Mouse (Mus musculus) midbrain, embryonic 14.5 days (tissue): Measurements from ENCODE around the gene Ano7. TPM values are rescaled to one million over a fixed set of nuclear protein-coding genes. Genes with fewer than 3 reads are reported as not detected.

Experiments
- microRNA-seq: library from miRNA; unstranded; fragments of <30 nt; microRNA quantifications from one replicate; pipeline ENCODE4, GENCODE M21; 2016
- polyA plus RNA-seq: library from polyadenylated mRNA; unstranded; fragments of >200 nt; fragmentation: Nextera tagmentation; extraction: Ambion mirVana; gene quantifications from 2 replicates; pipeline ENCODE4 v1.2.1, GENCODE M21; 2014

The Ano7 gene
- polyA plus RNA-seq, 1 experiment from 2014 or later, result 0.68 TPM

Small RNAs within 50 kb of the gene (microRNA-seq; reads per million reads assigned to microRNA genes)
- gene Mir6345 (not detected), gene Mir6902 (not detected)

Other genes starting within 250 kb of the Ano7 start
- gene Agxt, start 238.7 kb upstream of the Ano7 start, polyA plus RNA-seq, result not detected in 2 replicates
- gene 2310007B03Rik, start 213.0 kb upstream of the Ano7 start, polyA plus RNA-seq, result not detected in 2 replicates
- 0.05 and 0.09 TPM in 2 replicates for gene Crocc2, start 205.2 kb upstream of the Ano7 start, polyA plus RNA-seq
- gene Sned1, start 138.1 kb upstream of the Ano7 start, polyA plus RNA-seq, result 3.0 and 7.2 TPM in 2 replicates
- gene Mterf4, start 68.0 kb upstream of the Ano7 start, polyA plus RNA-seq, result 27.7 and 30.0 TPM in 2 replicates
- gene Ppp1r7, start 31.1 kb upstream of the Ano7 start, polyA plus RNA-seq, result 54.7 and 64.1 TPM in 2 replicates
- 4.2 and 5.7 TPM in 2 replicates for gene Pask, start 30.4 kb upstream of the Ano7 start, polyA plus RNA-seq
- 66.0 and 69.0 TPM in 2 replicates for gene Hdlbp, start 104.9 kb downstream of the Ano7 start, polyA plus RNA-seq
- gene Farp2, start 138.1 kb downstream of the Ano7 start, polyA plus RNA-seq, result 3.6 and 4.7 TPM in 2 replicates